Mouse (Mus musculus) layer of hippocampus, adult 18-20 months (tissue): ENCODE measurements around the gene Miga1. TPM values are rescaled to one million over a fixed set of nuclear protein-coding genes. Genes with fewer than 3 reads are reported as not detected.
A peak's percentile ranks its signal among the peaks of the same experiment; 100 is the strongest.

ENCODE experiments used
- DNase-seq, 2 experiments: peaks; one replicate each; pipeline ENCODE4 v3.0.0; 2022; ENCODE audit warnings: low spot score in 2 of 2
- total RNA-seq, 2 experiments: library from RNA; stranded (reverse); gene quantifications; 2 replicates each; pipeline ENCODE4 v1.2.3; 2021

Gene Miga1
- total RNA-seq, 2 experiments from 2014 or later: 73.9 to 74.1 TPM

GRCm38 (mm10) chr3:152250487-152250886 is 89.7 kb downstream of the Miga1 start:
- DNase-seq: no peak

DNA sequence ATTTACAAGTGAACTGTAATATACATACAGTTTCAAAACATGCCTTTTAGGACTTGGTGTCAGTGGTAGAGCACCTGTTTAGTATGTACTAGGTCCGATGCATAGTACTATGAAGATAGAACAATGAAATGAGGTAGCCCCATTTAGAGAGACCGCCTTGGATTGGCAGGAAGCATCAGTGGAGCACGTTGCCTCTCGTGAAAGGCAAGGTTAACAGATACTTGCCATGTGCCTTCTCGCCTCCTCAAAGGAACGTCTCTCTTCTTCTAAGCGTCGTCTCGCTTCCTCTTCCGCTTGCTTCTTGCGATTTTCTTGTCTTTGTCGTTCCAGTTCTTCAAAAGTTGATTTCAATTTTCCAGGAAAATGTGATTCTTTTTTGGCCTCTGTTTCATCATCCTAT is 92.5 kb downstream of the Miga1 start:
- DNase-seq: no peak

DNA sequence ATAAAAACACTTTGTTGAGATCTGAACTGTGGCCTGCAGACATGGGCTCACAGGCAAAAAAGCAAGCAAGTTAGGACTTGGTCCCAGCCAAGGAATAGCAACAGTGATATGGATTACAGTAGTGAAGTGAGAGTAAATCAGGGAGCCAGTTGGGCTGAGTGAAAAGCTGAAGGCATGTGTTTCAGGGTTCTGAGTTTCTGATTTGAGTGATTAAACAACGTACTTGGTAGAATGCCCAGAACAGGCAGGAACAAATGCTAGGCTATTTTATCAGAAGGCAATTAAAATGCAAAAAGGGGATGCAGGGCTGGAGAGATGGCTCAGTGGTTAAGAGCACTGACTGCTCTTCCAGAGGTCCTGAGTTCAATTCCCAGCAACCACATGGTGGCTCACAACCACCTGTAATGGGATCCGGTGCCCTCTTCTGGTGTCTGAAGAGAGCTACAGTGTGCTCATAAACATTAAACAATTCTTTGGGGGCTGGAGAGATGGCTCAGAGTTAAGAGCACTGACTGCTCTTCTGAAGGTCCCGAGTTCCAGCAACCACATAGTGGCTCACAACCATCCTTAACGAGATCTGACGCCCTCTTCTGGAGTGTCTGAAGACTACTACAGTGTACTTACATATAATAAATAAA is 94.8 kb downstream of the Miga1 start:
- peak; percentile 19 to 80 for DNase-seq

GRCm38 (mm10) chr3:152243304-152243703 is 96.9 kb downstream of the Miga1 start:
- no peak for DNase-seq

- no peak for DNase-seq
Measured at GRCm38 (mm10) chr3:152241098-152241497, 99.1 kb downstream of the Miga1 start.

DNA sequence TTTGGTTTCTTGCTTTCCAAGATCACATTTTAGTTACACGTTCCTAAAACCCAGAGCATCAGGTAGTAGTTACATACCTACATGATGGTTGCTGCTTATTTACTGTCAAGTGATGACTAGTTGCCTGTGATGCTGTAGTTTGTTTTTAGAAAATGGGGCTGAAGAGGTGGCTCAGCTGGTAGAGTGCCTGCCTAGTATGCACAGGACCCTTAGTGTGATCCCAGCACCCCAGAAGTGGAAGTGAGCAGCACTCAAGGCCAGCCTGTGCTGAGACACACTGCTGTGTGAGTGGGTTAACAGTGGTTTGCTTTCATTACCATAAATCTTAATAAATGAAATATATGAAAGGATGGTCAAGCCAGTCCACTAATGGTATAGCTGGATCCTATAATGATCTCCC is 100.6 kb downstream of the Miga1 start:
- DNase-seq: no peak

DNA sequence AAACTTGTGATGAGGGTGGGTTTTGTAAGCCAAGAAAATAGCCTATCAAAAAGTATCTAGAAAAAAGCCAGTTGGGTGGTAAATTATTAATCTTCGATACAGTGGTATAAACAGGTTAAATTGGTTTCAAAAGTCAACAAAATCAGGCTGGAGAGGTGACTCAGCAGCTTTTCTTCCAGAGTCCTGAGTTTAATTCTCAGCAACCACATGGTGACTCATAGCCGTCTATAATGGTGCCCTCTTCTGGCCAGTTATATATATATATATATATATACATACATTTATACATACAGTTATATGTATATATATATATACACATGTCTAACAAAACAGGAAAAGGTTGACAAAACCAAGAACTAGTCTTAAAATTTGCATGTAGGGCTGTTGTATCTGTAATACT is 101.4 kb downstream of the Miga1 start:
- no peak for DNase-seq

GRCm38 (mm10) chr3:152235805-152236204 is 104.4 kb downstream of the Miga1 start:
- DNase-seq: no peak

GRCm38 (mm10) chr3:152235238-152235637 is 105.0 kb downstream of the Miga1 start:
- DNase-seq: no peak

DNA sequence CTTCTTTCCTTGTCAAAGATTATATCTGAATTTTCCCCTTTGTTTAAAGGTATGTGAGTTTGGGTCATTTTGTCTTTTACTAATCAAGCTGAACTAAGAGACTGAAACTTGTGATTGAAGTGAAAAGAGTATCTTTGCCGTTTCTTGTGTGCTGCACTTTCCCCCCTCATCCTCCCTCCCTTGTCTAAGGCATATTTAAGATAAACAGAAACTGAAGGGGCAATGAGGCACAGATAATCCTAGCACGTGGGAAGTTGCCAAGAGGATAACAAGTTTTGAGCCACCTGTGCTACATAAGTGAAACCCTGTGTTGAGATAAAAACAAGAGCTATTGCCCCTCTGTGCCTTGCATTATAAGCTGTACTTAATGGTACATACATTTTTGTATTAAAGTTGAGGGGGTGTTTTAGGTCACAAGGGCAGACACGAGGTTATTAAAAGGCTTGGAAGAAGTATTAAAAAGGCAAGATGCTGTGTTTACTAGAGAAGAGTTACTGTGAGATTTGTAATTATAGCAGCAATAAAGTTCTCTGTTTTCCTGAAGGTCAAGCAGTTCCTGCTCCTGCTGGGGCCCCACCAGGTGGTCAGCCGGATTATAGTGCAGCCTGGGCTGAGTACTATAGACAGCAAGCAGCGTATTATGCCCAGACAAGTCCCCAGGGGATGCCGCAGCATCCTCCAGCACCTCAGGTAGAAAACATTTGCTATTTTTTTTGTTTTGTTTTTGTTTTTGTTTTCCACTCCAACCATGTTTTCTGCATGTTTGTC is 108.7 kb downstream of the Miga1 start:
- no peak for DNase-seq

GRCm38 (mm10) chr3:152229271-152229670 is 110.9 kb downstream of the Miga1 start:
- DNase-seq: no peak

- no peak for DNase-seq
Measured at GRCm38 (mm10) chr3:152228843-152229242, 111.4 kb downstream of the Miga1 start.

DNA sequence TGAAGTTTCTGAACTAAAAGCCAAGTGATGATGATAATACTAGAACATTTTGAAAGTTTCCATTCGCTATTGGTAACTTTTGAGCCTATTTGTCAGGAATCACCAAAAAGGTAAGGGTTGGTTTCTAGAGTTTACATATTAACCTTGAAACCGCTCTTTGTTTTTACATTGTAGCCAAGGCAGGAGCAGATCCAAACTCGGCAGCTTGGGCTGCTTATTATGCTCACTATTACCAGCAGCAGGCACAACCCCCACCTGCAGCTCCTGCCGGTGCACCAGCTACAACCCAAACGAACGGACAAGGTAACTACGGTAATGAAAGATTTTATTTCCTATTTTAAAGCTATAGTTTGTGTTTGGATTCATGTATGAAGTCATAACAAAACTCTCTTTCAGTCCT is 114.3 kb downstream of the Miga1 start:
- no peak for DNase-seq

- no peak for DNase-seq
Measured at GRCm38 (mm10) chr3:152224918-152225317, 115.3 kb downstream of the Miga1 start.

Other genes starting within 250 kb of the Miga1 start
- 1 to 10 TPM; 1.1 to 1.4 TPM for gene Gipc2, start 174.2 kb downstream of the Miga1 start, total RNA-seq
- 10 to 100 TPM; 68.7 to 75.7 TPM for gene Dnajb4, start 130.1 kb downstream of the Miga1 start, total RNA-seq
- gene Fubp1, start 130.0 kb downstream of the Miga1 start, total RNA-seq: 100 to 1,000 TPM; 111 to 115 TPM
- gene Nexn, start 74.1 kb downstream of the Miga1 start, total RNA-seq: 1 to 10 TPM; 1.3 to 1.7 TPM
- 100 to 1,000 TPM; 118 to 120 TPM for gene Usp33, start 6.1 kb upstream of the Miga1 start, total RNA-seq
- 10 to 100 TPM; 45.4 to 47.1 TPM for gene Zzz3, start 55.1 kb upstream of the Miga1 start, total RNA-seq